Comparison of ENCODE assay signal across 8 mouse cellular contexts in the genomic region with DNA sequence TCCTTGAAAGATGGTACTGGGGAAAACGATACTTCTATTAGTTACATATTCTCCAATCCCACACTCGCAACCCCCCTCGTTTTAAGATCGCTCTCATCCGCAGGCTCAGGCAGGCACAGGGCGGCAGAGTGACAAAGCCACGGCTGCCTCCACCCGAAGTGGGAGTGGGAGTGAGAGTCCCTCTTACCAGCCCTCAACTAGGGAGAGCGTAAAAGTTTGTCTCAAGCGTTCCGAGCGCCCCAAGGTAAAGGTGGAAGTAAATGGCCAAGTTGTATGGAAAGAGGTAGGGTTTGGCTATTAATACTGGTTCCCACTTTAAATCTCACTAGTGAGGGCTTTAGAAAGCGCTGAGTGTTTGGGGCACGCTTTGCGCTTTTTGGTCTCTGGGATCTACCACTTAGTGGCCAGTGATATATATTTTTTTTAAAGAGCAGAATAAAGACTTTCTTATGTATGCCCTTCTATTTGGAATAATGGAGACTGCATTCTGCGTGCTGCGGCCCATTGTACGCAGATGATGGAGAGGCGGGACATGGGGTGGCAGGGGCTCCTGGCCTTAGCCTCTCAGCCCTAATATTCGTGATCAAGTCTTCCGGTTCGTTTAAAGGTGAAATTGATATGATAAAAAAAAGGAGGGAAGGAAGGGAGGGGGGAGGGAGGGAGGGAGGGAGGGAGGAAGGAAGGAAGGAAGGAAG. TPM values are rescaled to one million over a fixed set of nuclear protein-coding genes. Genes with fewer than 3 reads are reported as not detected.
DNase-seq lines count a peak whose midpoint lies in the region; ATAC-seq and TF ChIP-seq lines count a peak whose summit lies in the region.

No protein-coding gene starts in this region.

- peak overlapping the region; percentile 75 for H3K9ac ChIP-seq in heart, embryonic 12.5 days
- peak overlapping the region; percentile 50 for H3K9ac ChIP-seq in heart, embryonic 16.5 days (ENCODE audit: low read length)

- no peak for TF ChIP-seq POLR2A in brain, embryonic 14.5 days (IDR thresholded peaks at IDR 0.05; ENCODE audit: borderline replicate concordance, extremely low read depth, insufficient read depth, insufficient read length, poor library complexity, severe bottlenecking)

- peaks cover 21% of the 10 kb centered on the region for H3K27me3 ChIP-seq in heart, embryonic 12.5 days (replicated peaks)
- peaks cover 19% of the 10 kb centered on the region for H3K27me3 ChIP-seq in heart, embryonic 16.5 days (ENCODE audit: control insufficient read depth, insufficient read depth, low read length)
- peaks cover 16% of the 10 kb centered on the region; the same call in 1 of the 2 replicates for H3K27me3 ChIP-seq in midbrain, embryonic 10.5 days (ENCODE audit: low read depth, poor library complexity, severe bottlenecking)

- under 1% methylated on average over 22 of the region's 22 CpGs for WGBS in heart, embryonic 12.5 days
- 2% methylated on average over 22 of the region's 22 CpGs for WGBS in heart, embryonic 16.5 days
- under 1% methylated on average over 22 of the region's 22 CpGs for WGBS in midbrain, embryonic 10.5 days

- no peaks in the 10 kb centered on the region for H3K36me3 ChIP-seq in heart, embryonic 12.5 days
- no peaks in the 10 kb centered on the region for H3K36me3 ChIP-seq in heart, embryonic 16.5 days (ENCODE audit: control insufficient read depth, insufficient read depth)
- peaks cover 5% of the 10 kb centered on the region for H3K36me3 ChIP-seq in midbrain, embryonic 10.5 days

- H3K4me1 ChIP-seq in heart, embryonic 12.5 days (replicated peaks) = peaks cover 7% of the 10 kb centered on the region; the same call in 1 of the 2 replicates
- peaks cover 8% of the 10 kb centered on the region for H3K4me1 ChIP-seq in heart, embryonic 16.5 days (ENCODE audit: control insufficient read depth, insufficient read depth, low read length)
- H3K4me1 ChIP-seq in midbrain, embryonic 10.5 days = peaks cover 42% of the 10 kb centered on the region

- no peaks in the 10 kb centered on the region for H3K9me3 ChIP-seq in heart, embryonic 12.5 days (replicated peaks)
- H3K9me3 ChIP-seq in heart, embryonic 16.5 days (replicated peaks; ENCODE audit: control insufficient read depth, low read length) = no peaks in the 10 kb centered on the region
- H3K9me3 ChIP-seq in midbrain, embryonic 10.5 days (replicated peaks) = no peaks in the 10 kb centered on the region

- no peak for DNase-seq in heart, postnatal 14 days
- DNase-seq in brain, embryonic 14.5 days (ENCODE audit: low read depth) = peak; percentile 61
- DNase-seq in midbrain, embryonic 10.5 days (ENCODE audit: low spot score) = no peak
- DNase-seq in right cerebral cortex, postnatal 36 days (ENCODE audit: low spot score in 2 of 2) = no peak
- no peak for DNase-seq in cerebellum, postnatal 14 days

- no peak for ATAC-seq in heart, embryonic 12.5 days (ENCODE audit: insufficient number of reproducible peaks, low FRiP score)
- no peak for ATAC-seq in heart, embryonic 16.5 days (replicated peaks; ENCODE audit: extremely low read depth, insufficient read depth, low FRiP score)
- ATAC-seq in megakaryocyte progenitor cell, adult 5-6 weeks (replicated peaks; ENCODE audit: poor library complexity) = no peak

- H3K4me2 ChIP-seq in heart, embryonic 12.5 days = peak overlapping the region; percentile 91
- peak overlapping the region; percentile 99 for H3K4me2 ChIP-seq in heart, embryonic 16.5 days (ENCODE audit: low read depth, low read length)

- H3K4me3 ChIP-seq in heart, embryonic 12.5 days = peak overlapping the region; percentile 70
- peak overlapping the region; percentile 63 for H3K4me3 ChIP-seq in heart, embryonic 16.5 days (ENCODE audit: low read length)
- peak overlapping the region; percentile 96 for H3K4me3 ChIP-seq in midbrain, embryonic 10.5 days

- H3K27ac ChIP-seq in heart, embryonic 12.5 days (ENCODE audit: poor library complexity, severe bottlenecking) = no peak overlapping the region
- H3K27ac ChIP-seq in heart, embryonic 16.5 days (ENCODE audit: low read length) = peak overlapping the region; percentile 31
- H3K27ac ChIP-seq in midbrain, embryonic 10.5 days (replicated peaks) = peak overlapping the region; percentile 99

- intact Hi-C loops in heart, postnatal 14 days (cut with DNase I) = loop anchor here (5.0 to 10.0 kb wide), 3 partner anchors 220 to 1157 kb away; no protein-coding TSS in a partner anchor

- TF ChIP-seq CTCF in brain, embryonic 14.5 days (IDR thresholded peaks at IDR 0.05; ENCODE audit: borderline replicate concordance, extremely low read depth, insufficient read depth, insufficient read length) = no peak

RNA-seq across cellular contexts. Expression of a gene that starts 2.5 kb away (rescaled TPM):
- 5.0 and 6.7 TPM in 2 replicates for polyA plus RNA-seq in heart, embryonic 12.5 days (2016; fragmentation: Nextera tagmentation; extraction: Ambion mirVana)
- 1 to 10 TPM; 3.8 to 4.9 TPM for total RNA-seq in heart, postnatal 14 days (2021)
- polyA plus RNA-seq in brain, embryonic 14.5 days (2012; rRNA removed) = 465 and 624 TPM in 2 replicates
- 2.3 and 2.8 TPM in 2 replicates for polyA plus RNA-seq in heart, embryonic 16.5 days (2015; fragmentation: Nextera tagmentation; extraction: Ambion mirVana)
- polyA plus RNA-seq in midbrain, embryonic 10.5 days (2016; fragmentation: Nextera tagmentation; extraction: Ambion mirVana) = 53.1 and 57.4 TPM in 2 replicates
- total RNA-seq in megakaryocyte progenitor cell, adult 5-6 weeks (2015) = not detected in 2 replicates
- not detected in 2 replicates for total RNA-seq in megakaryocyte progenitor cell, adult 5-6 weeks (2017)
